Mouse (Mus musculus): ENCODE results near the gene Gm13757.
"Not testable (repeated sequence)": the region's sequence is repeated elsewhere in the genome, so short reads cannot be mapped to it uniquely, and the experiment has no call there.

Gene Gm13757

DNA sequence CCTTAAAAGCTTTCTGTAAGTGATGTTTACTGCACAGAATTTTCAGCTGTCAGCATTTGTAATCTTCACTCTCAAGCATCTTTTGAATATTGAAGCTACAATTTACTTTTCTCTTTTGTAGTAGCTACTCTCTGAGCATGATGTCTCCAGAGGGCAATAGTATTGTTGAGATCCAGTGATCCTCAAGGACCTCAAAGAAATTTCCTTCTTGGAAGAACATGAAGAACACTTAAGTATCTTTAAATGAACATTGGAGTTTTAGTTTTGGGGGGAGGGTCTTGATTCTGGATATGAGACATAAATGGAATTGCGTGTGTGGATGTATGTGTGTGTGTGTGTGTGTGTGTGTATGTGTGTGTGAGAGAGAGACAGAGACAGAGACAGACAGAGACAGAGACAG, at the start of gene Gm13757:
Gene Gm13757, minus strand, starts transcription at position 101 of the 400 bp plus-strand sequence.
- DNase-seq, result no peak

DNA sequence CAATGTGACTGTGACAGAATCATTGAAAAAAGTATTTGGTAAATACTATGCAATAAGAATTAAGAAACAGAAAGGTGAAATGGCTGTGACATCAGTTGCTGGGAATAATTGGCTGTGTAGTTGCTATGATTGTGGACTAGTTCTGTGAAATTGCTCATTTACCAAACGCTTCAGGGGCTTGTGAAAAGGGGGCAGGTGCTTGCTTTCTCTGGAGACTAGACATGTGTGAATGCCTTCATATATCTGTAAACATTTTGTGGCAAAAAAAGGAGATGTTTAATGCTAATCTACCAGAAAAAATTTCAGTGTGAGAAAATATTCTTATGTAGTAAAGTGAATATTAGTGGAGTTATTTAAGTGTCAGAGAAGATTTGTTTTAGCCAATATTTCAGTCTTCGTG, 44.1 kb upstream of the Gm13757 start, which contains the start of gene Olfr1185-ps1:
Gene Olfr1185-ps1, plus strand, starts transcription at position 301 of the 400 bp plus-strand sequence.
- no peak for DNase-seq

DNA sequence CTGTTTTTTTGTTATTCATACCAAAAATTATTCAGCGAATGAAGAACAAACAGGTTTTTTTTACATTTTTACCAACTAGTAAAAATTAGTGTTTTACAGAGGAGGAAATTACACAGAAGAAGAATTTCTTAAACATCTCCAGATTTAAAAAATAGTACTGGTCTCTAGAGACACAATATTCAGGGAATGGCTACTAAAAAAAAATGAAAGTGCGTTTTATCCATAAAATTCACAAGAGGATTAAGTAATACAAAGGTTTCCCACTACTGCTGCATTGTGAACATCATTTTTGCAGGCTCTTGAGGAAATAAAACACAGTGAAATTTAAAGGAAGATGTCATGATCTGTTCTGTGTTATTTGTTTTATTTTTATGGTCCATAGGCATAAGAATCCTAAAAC, 34.4 kb upstream of the Gm13757 start, which contains the start of gene Olfr1184:
Gene Olfr1184, plus strand, starts transcription at position 301 of the 400 bp plus-strand sequence.
- no peak for DNase-seq

DNA sequence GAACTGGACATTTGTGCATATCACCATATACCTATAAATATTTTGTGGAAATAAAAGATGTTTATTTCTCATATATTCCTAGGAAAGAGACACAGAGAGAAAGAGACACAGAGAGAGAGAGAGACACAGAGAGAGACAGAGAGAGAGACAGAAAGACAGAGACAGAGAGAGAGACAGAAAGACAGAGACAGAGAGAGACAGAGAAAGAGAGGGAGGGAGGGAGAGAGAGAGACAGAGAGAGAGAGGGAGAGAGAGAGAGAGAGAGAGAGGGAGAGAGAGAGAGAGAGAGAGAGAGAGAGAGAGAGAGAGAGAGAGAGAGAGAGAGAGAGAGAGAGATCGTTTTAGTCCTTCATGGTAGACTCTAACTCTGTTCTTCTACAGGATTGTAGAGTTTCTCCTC, 5.6 kb upstream of the Gm13757 start, which contains the start of gene Olfr1183:
Gene Olfr1183, plus strand, starts transcription at position 301 of the 400 bp plus-strand sequence.
- not testable (repeated sequence) for DNase-seq

DNA sequence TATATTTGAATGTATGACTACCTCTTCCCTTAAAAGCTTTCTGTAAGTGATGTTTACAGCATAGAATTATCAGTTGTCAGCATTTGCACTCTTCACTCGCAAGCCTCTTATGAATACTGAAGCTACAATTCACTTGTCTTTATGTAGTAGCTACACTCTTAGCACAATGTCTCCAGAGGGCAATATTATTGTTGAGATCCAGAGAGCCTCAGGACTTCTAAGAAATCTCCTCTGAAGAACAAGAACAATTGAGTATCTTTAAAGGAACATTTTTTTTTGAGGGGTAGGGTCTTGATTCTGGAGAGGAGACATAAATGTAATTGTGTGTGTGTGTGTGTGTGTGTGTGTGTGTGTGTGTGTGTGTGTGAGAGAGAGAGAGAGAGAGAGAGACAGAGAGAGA, 22.9 kb downstream of the Gm13757 start, which contains the start of gene Olfr1181:
Gene Olfr1181, minus strand, starts transcription at position 101 of the 400 bp plus-strand sequence.
- no peak for DNase-seq

DNA sequence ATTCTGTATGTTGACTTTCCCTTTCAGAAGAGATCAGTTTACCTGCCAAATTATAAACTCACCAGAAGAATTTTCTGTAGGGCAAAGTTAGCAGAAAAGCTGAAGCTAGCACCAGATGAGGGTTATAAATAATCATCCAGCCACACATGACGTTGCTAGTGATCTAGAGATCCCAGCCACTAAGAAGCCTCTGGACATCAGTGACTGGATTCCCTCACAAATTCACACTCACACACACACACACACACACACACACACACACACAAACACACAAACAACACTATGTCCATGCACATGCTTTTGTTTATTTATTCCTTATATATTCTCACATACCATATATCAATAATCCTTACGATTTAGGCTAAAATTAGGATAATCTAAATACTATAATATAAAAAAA, 29.9 kb downstream of the Gm13757 start, which contains the start of gene Olfr1180:
Gene Olfr1180, minus strand, starts transcription at position 101 of the 400 bp plus-strand sequence.
- DNase-seq, result no peak

DNA sequence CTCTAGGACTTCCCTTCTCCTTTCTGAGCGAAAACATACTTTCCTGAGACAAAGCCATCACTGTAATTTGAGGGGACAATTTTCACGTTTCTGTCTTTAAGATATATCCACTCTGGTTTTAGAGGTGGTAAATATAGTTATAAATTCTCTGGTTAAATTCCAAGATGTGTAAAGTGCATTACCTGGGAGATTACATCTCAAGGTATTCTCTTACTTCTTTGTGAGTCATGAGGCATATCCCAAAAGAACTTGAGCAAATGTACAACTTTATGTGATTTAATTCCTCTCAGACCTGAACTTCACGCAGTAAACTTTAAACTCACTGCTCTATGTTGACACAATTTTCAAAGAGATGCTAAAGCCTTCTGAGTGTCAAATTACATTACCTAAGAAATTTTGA, 42.6 kb downstream of the Gm13757 start, which contains the start of gene Olfr1179:
Gene Olfr1179, minus strand, starts transcription at position 101 of the 400 bp plus-strand sequence.
- DNase-seq, result no peak

Data from right cerebral cortex, postnatal 25 days (tissue).